Mouse (Mus musculus) layer of hippocampus, adult 2 months (tissue): ENCODE measurements at regions not wholly inside any gene's neighbourhood (a gene's known extent, or its start where the extent isn't known, plus 50 kb on each side); places are given as distances from the start of the nearest gene placed in this dataset.

Experiments
- DNase-seq, 2 experiments: peaks; one replicate each; pipeline ENCODE4 v3.0.0; 2022; ENCODE audit warnings: low spot score in 2 of 2
- H3K27ac ChIP-seq: fragments of 200-600 bp; 2 replicates; pipeline ENCODE4 v1.8.1; 2022
- H3K4me3 ChIP-seq: fragments of 200-600 bp; 2 replicates; pipeline ENCODE4 v1.8.1; 2022; ENCODE audit warnings: mild to moderate bottlenecking
- CTCF ChIP-seq: fragments of 200-600 bp; conservative IDR thresholded peaks from 2 replicates; pipeline ENCODE4 v1.8.1; 2022; ENCODE audit warnings: antibody characterized with exemption, mild to moderate bottlenecking, moderate library complexity

DNA sequence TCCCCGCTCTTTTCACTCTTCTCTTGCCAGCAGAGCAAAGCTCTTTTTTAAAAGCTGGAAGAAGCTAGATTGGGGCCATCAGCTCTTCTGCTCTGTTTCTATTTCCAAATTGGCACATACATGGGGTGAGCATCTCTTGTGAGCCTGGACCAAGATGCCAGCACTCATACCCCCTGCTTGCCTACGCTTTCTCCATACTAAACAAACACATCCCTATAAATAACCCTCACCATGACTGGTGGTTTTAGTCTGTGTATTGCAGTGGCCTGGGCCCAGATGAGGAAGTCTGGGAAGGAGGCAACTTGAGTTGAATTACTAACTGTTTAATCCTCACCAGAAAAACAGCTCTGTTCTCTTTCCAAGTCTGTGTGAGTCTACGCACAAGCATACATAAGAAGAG, 110.0 kb downstream of the Hlx start:
- DNase-seq = no peak
- no peak for TF ChIP-seq CTCF
- H3K4me3 ChIP-seq = no peak overlapping the region
- no peak overlapping the region for H3K27ac ChIP-seq

- Histone ChIP-seq H3K4me3 (no peak overlapping the region), H3K27ac (no peak overlapping the region)
- no peak for TF ChIP-seq CTCF
- no peak for DNase-seq
Measured at GRCm38 (mm10) chr1:184621950-184622349, 110.5 kb downstream of the Hlx start.

- TF ChIP-seq CTCF = no peak
- no peak for DNase-seq
- H3K4me3 ChIP-seq = no peak overlapping the region
- no peak overlapping the region for H3K27ac ChIP-seq
Measured at GRCm38 (mm10) chr1:184617853-184618454, 114.5 kb downstream of the Hlx start.

- no peak for DNase-seq
- Histone ChIP-seq H3K4me3 (no peak overlapping the region), H3K27ac (no peak overlapping the region)
- TF ChIP-seq CTCF = no peak
Measured at GRCm38 (mm10) chr1:184615991-184616390, 116.4 kb downstream of the Hlx start.

GRCm38 (mm10) chr1:184614699-184615415, 117.6 kb downstream of the Hlx start:
- Histone ChIP-seq H3K27ac (no peak overlapping the region), H3K4me3 (no peak overlapping the region)
- no peak for DNase-seq
- no peak for TF ChIP-seq CTCF

GRCm38 (mm10) chr1:184612880-184613279, 119.5 kb downstream of the Hlx start:
- TF ChIP-seq CTCF = no peak
- Histone ChIP-seq H3K4me3 (no peak overlapping the region), H3K27ac (no peak overlapping the region)
- DNase-seq = no peak

GRCm38 (mm10) chr1:184608938-184609337, 123.5 kb downstream of the Hlx start:
- no peak for TF ChIP-seq CTCF
- DNase-seq = no peak
- Histone ChIP-seq H3K27ac (no peak overlapping the region), H3K4me3 (no peak overlapping the region)

- Histone ChIP-seq H3K4me3 (no peak overlapping the region), H3K27ac (no peak overlapping the region)
- TF ChIP-seq CTCF = no peak
- DNase-seq = no peak
Measured at GRCm38 (mm10) chr1:184608338-184608737, 124.1 kb downstream of the Hlx start.

DNA sequence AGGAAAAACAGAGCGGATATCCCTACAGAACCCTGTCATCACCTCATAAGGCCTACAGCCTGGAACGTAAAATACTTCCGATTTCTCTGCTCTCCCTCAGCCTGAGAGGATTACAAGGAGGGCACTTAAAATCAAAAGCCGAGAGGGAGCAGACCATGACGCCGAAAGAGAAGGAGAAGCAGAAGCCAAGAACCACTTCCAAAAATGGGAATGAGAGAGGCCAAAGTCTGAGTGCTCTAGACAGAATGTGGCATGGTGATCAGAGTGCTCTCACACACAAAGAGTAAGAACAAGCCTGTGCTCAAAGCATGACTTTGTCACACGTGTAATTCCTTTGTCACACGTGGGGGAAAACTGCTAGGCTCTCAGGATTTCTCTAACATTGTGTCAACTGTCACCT, 125.9 kb downstream of the Hlx start:
- no peak overlapping the region for H3K27ac ChIP-seq
- no peak for DNase-seq
- TF ChIP-seq CTCF = no peak
- no peak overlapping the region for H3K4me3 ChIP-seq

DNA sequence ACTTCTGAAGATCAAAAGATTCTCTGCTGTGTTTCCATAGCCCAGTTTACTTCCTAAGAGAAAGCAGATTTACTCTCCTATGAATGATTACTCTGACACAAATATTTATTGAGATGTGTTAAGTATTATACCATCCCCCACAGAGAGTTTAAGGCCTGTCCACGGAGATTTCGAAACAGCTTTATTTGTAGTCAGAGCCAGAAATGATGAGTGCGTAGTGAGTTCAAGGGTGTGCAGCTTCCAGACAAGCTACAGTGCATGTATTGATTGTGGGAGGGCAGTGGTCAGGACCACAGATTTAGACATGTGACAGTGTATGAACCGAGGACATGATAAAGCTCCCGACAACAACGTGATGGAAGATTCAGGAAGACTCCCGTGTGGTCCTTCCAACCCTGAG, 126.8 kb downstream of the Hlx start:
- Histone ChIP-seq H3K4me3 (no peak overlapping the region), H3K27ac (no peak overlapping the region)
- TF ChIP-seq CTCF = no peak
- no peak for DNase-seq

GRCm38 (mm10) chr1:184603136-184603535, 129.3 kb downstream of the Hlx start:
- no peak overlapping the region for H3K27ac ChIP-seq
- TF ChIP-seq CTCF = no peak
- no peak for DNase-seq

GRCm38 (mm10) chr1:184595449-184595848, 137.0 kb downstream of the Hlx start:
- no peak for TF ChIP-seq CTCF
- DNase-seq = no peak

More at GRCm38 (mm10) chr1:184603136-184603535, 129.3 kb downstream of the Hlx start:
- no peak overlapping the region for H3K4me3 ChIP-seq

GRCm38 (mm10) chr1:184590634-184591033, 141.8 kb downstream of the Hlx start:
- Histone ChIP-seq H3K27ac (no peak overlapping the region), H3K4me3 (no peak overlapping the region)
- no peak for DNase-seq
- no peak for TF ChIP-seq CTCF

More at GRCm38 (mm10) chr1:184595449-184595848, 137.0 kb downstream of the Hlx start:
- Histone ChIP-seq H3K27ac (no peak overlapping the region), H3K4me3 (no peak overlapping the region)

DNA sequence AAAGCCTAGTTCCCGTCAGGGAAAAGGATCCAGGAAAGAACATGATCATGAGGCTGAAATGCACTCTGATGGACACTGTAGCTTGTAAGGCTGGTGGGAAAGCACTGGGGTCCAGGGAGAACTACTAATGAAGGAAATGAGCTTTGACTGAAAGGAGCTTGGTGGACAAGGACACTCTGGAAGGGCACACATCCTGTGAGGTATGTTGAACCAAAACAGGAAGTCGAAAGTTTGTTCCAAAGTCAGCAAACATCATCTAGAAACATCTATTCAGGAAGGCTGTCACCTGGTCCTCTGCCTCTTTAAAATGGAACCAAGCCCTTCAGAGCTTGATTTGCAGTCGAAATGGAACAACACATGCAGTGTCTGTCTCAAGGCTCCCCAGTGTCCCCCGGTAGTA, 143.1 kb downstream of the Hlx start:
- TF ChIP-seq CTCF = no peak
- H3K27ac ChIP-seq = no peak overlapping the region
- no peak overlapping the region for H3K4me3 ChIP-seq
- DNase-seq = no peak
